Mouse (Mus musculus) myocyte (in vitro differentiated cells): ENCODE data around the gene Nmrk2. TPM values are rescaled to one million over a fixed set of nuclear protein-coding genes. Genes with fewer than 3 reads are reported as not detected.
"Not testable (repeated sequence)": the region's sequence is repeated elsewhere in the genome, so short reads cannot be mapped to it uniquely, and the experiment has no call there.

Experiments
- H3K27me3 ChIP-seq: one replicate; pipeline ENCODE4 v1.6.1; 2011; ENCODE audit not compliant: control insufficient read depth, insufficient read depth, insufficient read length
- H3K36me3 ChIP-seq: one replicate; pipeline ENCODE4 v1.6.1; 2011; ENCODE audit not compliant: control insufficient read depth, insufficient read depth
- H3K4me2 ChIP-seq: one replicate; pipeline ENCODE4 v1.6.1; 2011; ENCODE audit warnings: low read depth, control low read depth
- H3K4me3 ChIP-seq: one replicate; pipeline ENCODE4 v1.5.1; 2011; ENCODE audit warnings: mild to moderate bottlenecking, control low read depth, moderate library complexity
- H3K79me2 ChIP-seq: one replicate; pipeline ENCODE4 v1.6.1; 2011; ENCODE audit not compliant: control insufficient read depth, insufficient read depth
- H3ac ChIP-seq: one replicate; pipeline ENCODE4 v1.6.1; 2011; ENCODE audit not compliant: control insufficient read depth, insufficient read length
- CEBPB ChIP-seq: IDR thresholded peaks from 2 replicates; pipeline ENCODE4 v1.6.1; 2011; ENCODE audit warnings: mild to moderate bottlenecking, moderate library complexity; ENCODE audit not compliant: poor library complexity, insufficient read depth, severe bottlenecking
- E2F4 ChIP-seq: IDR thresholded peaks from one replicate; pipeline ENCODE4 v1.6.1; 2011; ENCODE audit warnings: mild to moderate bottlenecking, control low read depth, moderate library complexity; ENCODE audit not compliant: insufficient read depth
- MAX ChIP-seq: IDR thresholded peaks from one replicate; pipeline ENCODE4 v1.6.1; 2011; ENCODE audit warnings: low read depth, mild to moderate bottlenecking, control low read depth
- MYOD1 ChIP-seq, 3 experiments: IDR thresholded peaks; one replicate each; pipeline ENCODE4 v1.6.1; 2011; ENCODE audit warnings: control low read depth in 2 of 3, low read depth in 2 of 3, mild to moderate bottlenecking in 2 of 3, moderate library complexity in 1 of 3; ENCODE audit not compliant: insufficient read length in 2 of 3, control insufficient read depth in 1 of 3
- MYOG ChIP-seq, 3 experiments: IDR thresholded peaks; one replicate each; pipeline ENCODE4 v1.6.1; 2011; ENCODE audit warnings: control low read depth in 2 of 3, low read depth in 2 of 3, mild to moderate bottlenecking in 2 of 3; ENCODE audit not compliant: insufficient read length in 2 of 3, control insufficient read depth in 1 of 3, insufficient read depth in 1 of 3
- POLR2A ChIP-seq: IDR thresholded peaks from one replicate; pipeline ENCODE4 v1.6.1; 2011; ENCODE audit warnings: low read depth, mild to moderate bottlenecking, control low read depth, moderate library complexity; ENCODE audit not compliant: insufficient read length
- POLR2AphosphoS2 ChIP-seq: IDR thresholded peaks from one replicate; pipeline ENCODE4 v1.6.1; 2011; ENCODE audit warnings: low read depth, control low read depth; ENCODE audit not compliant: insufficient read length
- REST ChIP-seq: IDR thresholded peaks from one replicate; pipeline ENCODE4 v1.6.1; 2011; ENCODE audit warnings: mild to moderate bottlenecking, control low read depth, moderate library complexity; ENCODE audit not compliant: insufficient read depth, insufficient read length
- SRF ChIP-seq: IDR thresholded peaks from one replicate; pipeline ENCODE4 v1.6.1; 2011; ENCODE audit warnings: low read depth; ENCODE audit not compliant: control insufficient read depth, insufficient read length
- TCF12 ChIP-seq: IDR thresholded peaks from one replicate; pipeline ENCODE4 v1.6.1; 2011; ENCODE audit warnings: mild to moderate bottlenecking, control low read depth; ENCODE audit not compliant: poor library complexity, insufficient read depth, severe bottlenecking
- TCF3 ChIP-seq: IDR thresholded peaks from one replicate; pipeline ENCODE4 v1.6.1; 2011; ENCODE audit warnings: low read depth, control low read depth; ENCODE audit not compliant: insufficient read length
- USF1 ChIP-seq: IDR thresholded peaks from one replicate; pipeline ENCODE4 v1.6.1; 2011; ENCODE audit warnings: low read depth, mild to moderate bottlenecking, control low read depth, moderate library complexity
- polyA plus RNA-seq: library from polyadenylated mRNA; unstranded; fragments of >200 nt; fragmentation: generic; extraction: Trizol; gene quantifications from one replicate; pipeline ENCODE4 v1.2.1, GENCODE M21; 2012; ENCODE audit warnings: missing spikeins

Nmrk2 gene
- polyA plus RNA-seq, 1 experiment = 52.3 TPM

DNA sequence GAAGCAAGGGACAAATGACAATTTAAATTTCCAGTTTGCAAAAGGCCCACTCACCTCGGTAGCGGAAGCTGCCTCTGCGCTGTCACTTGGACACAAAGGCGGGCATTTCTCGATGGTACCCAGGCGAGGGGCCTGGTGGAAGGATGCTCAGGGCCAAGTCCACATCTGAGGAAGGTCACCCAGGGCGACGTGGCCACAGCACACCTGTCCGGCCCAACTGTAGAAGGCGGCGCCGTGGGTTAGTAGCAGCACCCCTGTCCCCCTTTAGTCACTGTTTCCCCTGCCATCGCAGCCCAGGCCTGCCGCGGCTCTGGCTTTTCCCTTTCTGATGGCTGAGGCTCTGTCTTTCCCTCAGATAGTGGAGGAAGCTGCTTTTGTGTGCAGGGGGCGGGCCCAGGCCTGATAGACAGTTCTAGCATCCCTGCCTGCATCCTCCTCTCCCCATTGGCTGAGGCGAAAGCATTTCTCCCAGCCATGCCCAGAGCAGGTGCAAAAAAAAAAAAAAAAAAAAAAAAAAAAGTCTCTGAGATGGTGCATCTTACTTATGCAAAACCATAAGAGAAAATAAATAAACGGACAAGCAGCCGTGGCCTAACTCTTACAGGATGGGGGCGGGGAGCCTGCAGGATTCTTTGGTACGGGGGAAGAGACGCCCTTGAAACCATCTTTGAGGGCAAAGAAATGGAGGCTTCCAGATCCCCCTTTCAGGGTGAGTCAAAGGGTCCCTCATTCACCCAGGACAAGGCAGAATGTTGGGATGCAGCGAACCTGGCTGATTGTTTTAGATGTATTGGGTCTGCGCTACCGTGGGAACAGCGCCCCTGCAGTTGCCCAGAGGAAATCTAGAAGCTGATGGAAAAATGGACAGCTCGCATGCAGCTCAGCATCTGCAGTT is 28.8 kb upstream of the Nmrk2 start, which contains the start of gene Atcay:
Gene Atcay, minus strand, starts transcription at position 396 of the 895 bp plus-strand sequence.
- no peak within 1 kb of the TSS for H3K4me3 ChIP-seq
- no peaks in the 10 kb centered on the region for H3K36me3 ChIP-seq
- H3K27me3 ChIP-seq = peaks cover 6% of the 10 kb centered on the region

DNA sequence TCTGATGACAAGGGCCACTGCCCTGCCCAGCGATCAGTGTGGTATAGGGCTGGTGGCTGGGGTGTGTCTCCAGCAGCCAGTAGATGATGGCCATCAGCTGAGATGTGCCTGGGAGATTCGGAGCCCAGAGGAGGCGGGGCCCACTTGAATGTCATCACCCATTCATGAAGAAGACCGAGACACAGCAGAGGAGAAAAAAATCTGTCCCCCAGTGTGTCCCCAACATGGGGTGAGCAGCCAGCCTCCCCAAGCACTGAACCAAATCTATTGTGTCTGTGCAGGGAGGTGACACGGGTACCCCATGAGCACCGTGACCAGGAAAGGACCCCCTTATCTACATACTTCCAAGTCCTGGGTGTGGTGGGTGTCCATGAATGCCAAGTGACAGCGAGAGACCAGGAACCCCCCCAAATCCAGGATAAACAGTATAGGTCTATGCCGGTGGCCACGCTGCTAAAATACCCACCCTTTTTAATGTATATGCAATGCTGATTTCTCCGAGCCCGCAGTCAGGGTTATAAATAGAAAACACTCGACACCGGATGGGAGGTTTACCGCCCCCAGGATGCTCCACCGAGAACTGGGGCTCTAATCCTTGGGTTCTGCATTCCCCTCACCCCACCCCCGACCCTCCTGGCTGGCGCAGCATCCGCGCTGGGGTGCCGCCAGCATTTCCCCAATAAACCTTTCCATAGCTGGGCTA is 28.0 kb upstream of the Nmrk2 start:
- Histone ChIP-seq H3ac (no peak overlapping the region), H3K4me2 (peak overlapping the region; percentile 24), H3K27me3 (peaks cover 6% of the 10 kb centered on the region), H3K36me3 (no peaks in the 10 kb centered on the region), H3K4me3 (no peak overlapping the region), H3K79me2 (no peaks in the 10 kb centered on the region)
- TF ChIP-seq TCF12 (no peak), SRF (no peak), MYOD1 (IDR thresholded peaks at IDR 0.05; ENCODE audit: control insufficient read depth in 1 of 3, insufficient read length in 2 of 3, low read depth in 2 of 3) (no peak), CEBPB (no peak), E2F4 (no peak), POLR2AphosphoS2 (no peak), TCF3 (no peak), POLR2A (no peak), MAX (no peak)

More for the DNA sequence above, 28.8 kb upstream of the Nmrk2 start, which contains the start of gene Atcay:
- Histone ChIP-seq H3K4me2 (peak within 1 kb of the TSS; percentile 24), H3ac (no peak within 1 kb of the TSS), H3K79me2 (no peaks in the 10 kb centered on the region)
- no peak for TF ChIP-seq POLR2AphosphoS2
- no peak for TF ChIP-seq MYOD1 (IDR thresholded peaks at IDR 0.05; ENCODE audit: control insufficient read depth in 1 of 3, insufficient read length in 2 of 3, low read depth in 2 of 3)
- TF ChIP-seq SRF = no peak
- TF ChIP-seq REST = no peak
- no peak for TF ChIP-seq USF1
- TF ChIP-seq MYOG (IDR thresholded peaks at IDR 0.05; ENCODE audit: control insufficient read depth in 1 of 3, insufficient read depth in 1 of 3, insufficient read length in 2 of 3, low read depth in 2 of 3) = no peak
- no peak for TF ChIP-seq E2F4

- not testable (repeated sequence) for H3K4me3 ChIP-seq, H3K27me3 ChIP-seq, H3K4me2 ChIP-seq, H3K79me2 ChIP-seq, H3K36me3 ChIP-seq, H3ac ChIP-seq
These were observed 21.9 kb upstream of the Nmrk2 start for GRCm38 (mm10) chr10:81223731-81224130.

DNA sequence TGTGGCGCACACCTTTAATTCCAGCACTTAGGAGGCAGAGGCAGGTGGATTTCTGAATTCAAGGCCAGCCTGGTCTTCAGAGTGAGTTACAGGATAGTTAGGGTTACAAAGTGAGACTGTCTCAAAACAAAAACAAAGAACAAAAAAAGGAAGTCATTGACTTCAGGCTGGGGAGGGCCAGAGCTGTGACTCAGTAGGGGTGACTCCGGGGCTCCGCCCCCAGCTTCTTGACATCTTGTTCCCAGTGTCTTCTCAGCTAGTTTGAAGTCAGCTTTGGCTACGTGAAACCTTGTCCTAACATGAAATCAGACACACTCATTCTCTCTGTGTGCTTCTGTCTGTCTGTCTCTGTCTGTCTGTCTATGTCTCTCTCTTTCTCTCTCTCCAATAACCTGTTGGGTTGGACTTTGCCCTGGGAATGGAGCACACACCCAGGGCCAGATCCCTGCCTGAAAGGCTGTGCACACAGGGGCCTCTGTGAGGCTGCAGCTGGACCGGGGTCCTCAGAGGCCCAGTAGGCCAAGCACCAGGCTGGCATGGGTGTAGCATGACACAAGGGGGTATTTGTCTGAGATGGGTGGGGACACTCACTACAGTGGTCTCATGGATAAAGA is 19.7 kb upstream of the Nmrk2 start:
- H3K36me3 ChIP-seq = no peaks in the 10 kb centered on the region

DNA sequence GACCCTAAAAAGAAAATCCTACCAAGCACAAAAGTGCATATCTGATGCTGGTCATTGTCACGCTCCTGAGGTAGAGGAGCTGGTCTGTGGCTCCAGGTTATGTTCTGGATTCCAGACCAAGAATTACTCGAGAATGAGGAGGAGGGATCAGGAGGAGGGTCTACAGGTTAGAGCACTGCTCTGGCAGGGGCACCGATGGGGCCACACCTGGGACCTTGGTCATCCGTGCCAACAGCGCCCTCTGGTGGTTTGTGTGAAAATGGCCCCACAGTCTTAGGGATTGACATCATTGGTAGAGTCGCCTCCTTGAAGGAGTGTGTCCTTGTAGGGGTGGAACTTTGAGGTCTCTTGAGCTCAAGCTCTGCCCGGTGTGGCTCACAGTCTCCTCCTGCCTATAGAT is 16.1 kb upstream of the Nmrk2 start:
- Histone ChIP-seq H3K36me3 (no peaks in the 10 kb centered on the region), H3K79me2 (no peaks in the 10 kb centered on the region), H3K4me3 (no peak overlapping the region), H3ac (no peak overlapping the region), H3K27me3 (peaks cover 14% of the 10 kb centered on the region), H3K4me2 (no peak overlapping the region)
- no peak for TF ChIP-seq TCF3
- TF ChIP-seq TCF12 = no peak
- TF ChIP-seq POLR2AphosphoS2 = no peak
- TF ChIP-seq MYOD1 (IDR thresholded peaks at IDR 0.05; ENCODE audit: control insufficient read depth in 1 of 3, insufficient read length in 2 of 3, low read depth in 2 of 3) = no peak
- TF ChIP-seq USF1 = no peak
- no peak for TF ChIP-seq SRF
- TF ChIP-seq MYOG (IDR thresholded peaks at IDR 0.05; ENCODE audit: control insufficient read depth in 1 of 3, insufficient read depth in 1 of 3, insufficient read length in 2 of 3, low read depth in 2 of 3) = no peak
- no peak for TF ChIP-seq CEBPB
- TF ChIP-seq POLR2A = no peak
- TF ChIP-seq MAX = no peak
- no peak for TF ChIP-seq E2F4
- TF ChIP-seq REST = no peak

More for the DNA sequence above, 19.7 kb upstream of the Nmrk2 start:
- TF ChIP-seq REST (no peak), CEBPB (no peak), POLR2A (no peak), SRF (no peak)
- H3K4me2 ChIP-seq = no peak overlapping the region
- no peaks in the 10 kb centered on the region for H3K79me2 ChIP-seq
- no peak overlapping the region for H3ac ChIP-seq
- H3K27me3 ChIP-seq = no peaks in the 10 kb centered on the region
- no peak overlapping the region for H3K4me3 ChIP-seq

GRCm38 (mm10) chr10:81217267-81217666 is 15.4 kb upstream of the Nmrk2 start:
- H3ac ChIP-seq, H3K79me2 ChIP-seq, H3K4me3 ChIP-seq, H3K36me3 ChIP-seq, H3K4me2 ChIP-seq: not testable (repeated sequence)
- H3K27me3 ChIP-seq = peaks cover 14% of the 10 kb centered on the region
